17 mouse cellular contexts compared by ENCODE assay signal in the genomic region with DNA sequence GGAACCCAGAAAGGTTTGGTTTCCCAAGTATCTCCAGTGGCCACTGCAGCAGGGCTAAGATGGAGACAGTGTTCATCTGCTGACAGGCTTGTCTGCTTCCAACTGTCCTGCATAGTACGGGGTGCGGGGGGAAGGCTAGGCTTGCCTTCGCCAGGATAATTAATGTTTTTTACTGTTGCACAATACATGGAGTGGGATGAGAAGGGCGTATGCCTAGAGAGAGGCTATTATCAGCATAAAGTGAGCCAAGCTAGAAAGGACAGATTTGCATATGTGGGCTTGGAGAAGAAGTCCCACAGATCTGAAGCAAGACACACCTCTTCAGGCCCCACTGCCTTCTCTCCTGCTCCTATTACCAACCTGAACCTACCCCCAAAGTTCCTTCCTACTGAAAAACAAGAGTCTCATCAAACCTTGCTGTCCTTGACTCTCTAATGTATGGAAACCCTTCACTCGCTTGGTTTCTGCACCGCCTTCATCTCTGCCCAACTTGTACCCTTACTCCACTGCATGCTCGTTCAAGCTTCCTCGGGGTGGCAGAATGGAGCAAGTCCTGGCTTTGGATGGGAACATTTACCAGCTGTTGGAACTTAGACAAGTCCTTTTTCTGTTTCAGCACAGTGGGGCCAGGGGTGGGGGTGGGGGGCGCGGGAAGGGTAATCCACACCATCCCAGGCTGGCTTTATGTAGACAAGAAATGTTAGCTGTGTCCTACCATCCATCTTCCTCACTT. TPM values are rescaled to one million over a fixed set of nuclear protein-coding genes. Genes with fewer than 3 reads are reported as not detected.
DNase-seq lines count a peak whose midpoint lies in the region; ATAC-seq and TF ChIP-seq lines count a peak whose summit lies in the region.
"Had no signal": no experiment of that assay in that cellular context is flagged by ENCODE, and none has a peak within 500 bp of the region (broad histone marks: within the 10 kb centered on the region; RNA-seq: fewer than 3 reads in every experiment).

No protein-coding gene starts in this region.

- no peak for TF ChIP-seq POLR2A in heart, adult 2 months (IDR thresholded peaks at IDR 0.05; ENCODE audit: insufficient read depth, low read depth, low read length)

- TF ChIP-seq CTCF in heart, adult 2 months (IDR thresholded peaks at IDR 0.05) = peak; percentile 36
- peak; percentile 41 for TF ChIP-seq CTCF in lung, postnatal 0 days (IDR thresholded peaks at IDR 0.05)

- H3K4me3 ChIP-seq in heart, adult 2 months = no peak overlapping the region
- H3K4me3 ChIP-seq in heart, embryonic 10.5 days = no peak overlapping the region
- no peak overlapping the region for H3K4me3 ChIP-seq in limb, embryonic 15.5 days
- no peak overlapping the region for H3K4me3 ChIP-seq in limb, embryonic 10.5 days
- H3K4me3 ChIP-seq in lung, postnatal 0 days (ENCODE audit: low read depth, low read length) = no peak overlapping the region
- no peak overlapping the region for H3K4me3 ChIP-seq in neural tube, embryonic 15.5 days (replicated peaks)
- H3K4me3 ChIP-seq: embryonic facial prominence, embryonic 13.5 days; limb, embryonic 13.5 days; neural tube, embryonic 12.5 days had no signal

- 0 out of 2 replicates have a peak, but pooled peaks have one; percentile 4 for ATAC-seq in limb, embryonic 15.5 days (ENCODE audit: insufficient number of reproducible peaks, low FRiP score, low TSS enrichment, low read depth)
- peak; percentile 80 for ATAC-seq in lung, postnatal 0 days
- ATAC-seq in neural tube, embryonic 15.5 days (ENCODE audit: low FRiP score) = no peak

- 69% methylated on average over 10 of the region's 10 CpGs for WGBS in heart, adult 2 months
- WGBS in heart, embryonic 10.5 days = 85% methylated on average over 10 of the region's 10 CpGs
- 74% methylated on average over 10 of the region's 10 CpGs for WGBS in limb, embryonic 15.5 days
- WGBS in limb, embryonic 10.5 days = 84% methylated on average over 10 of the region's 10 CpGs
- WGBS in lung, postnatal 0 days = 68% methylated on average over 10 of the region's 10 CpGs
- WGBS in neural tube, embryonic 15.5 days = 76% methylated on average over 10 of the region's 10 CpGs

- 0 out of 2 replicates have a peak, but pooled peaks have one; percentile 21 for TF ChIP-seq EP300 in heart, adult 2 months (IDR thresholded peaks at IDR 0.05; ENCODE audit: insufficient read depth, low read depth, low read length)
- TF ChIP-seq EP300 in lung, postnatal 0 days (IDR thresholded peaks at IDR 0.05) = no peak

- DNase-seq in heart, adult 2 months = no peak
- no peak for DNase-seq in heart, embryonic 10.5 days (ENCODE audit: low spot score)
- DNase-seq in limb, embryonic 10.5 days (ENCODE audit: low spot score) = no peak
- peak; percentile 74 for DNase-seq in brain, adult 2 months (ENCODE audit: low read depth, low spot score)
- DNase-seq in lung, postnatal 0 days (ENCODE audit: low spot score) = peak; percentile 62
- no peak for DNase-seq in liver
- DNase-seq: cerebellum, adult 8-10 months; kidney, postnatal 25 days; right cerebral cortex, postnatal 4 days; thymus, postnatal 14 days had no signal

- H3K4me2 ChIP-seq in limb, embryonic 15.5 days = no peak overlapping the region
- no peak overlapping the region for H3K4me2 ChIP-seq in lung, postnatal 0 days (replicated peaks; ENCODE audit: low read depth, low read length)
- H3K4me2 ChIP-seq in neural tube, embryonic 15.5 days = no peak overlapping the region
- H3K4me2 ChIP-seq: embryonic facial prominence, embryonic 13.5 days; limb, embryonic 13.5 days; neural tube, embryonic 12.5 days had no signal

- peaks cover 3% of the 10 kb centered on the region; the same call in 1 of the 2 replicates for H3K4me1 ChIP-seq in heart, adult 2 months (ENCODE audit: control insufficient read depth, insufficient read depth, low read length)
- peaks cover 16% of the 10 kb centered on the region; the same call in 1 of the 2 replicates for H3K4me1 ChIP-seq in heart, embryonic 10.5 days
- no peaks in the 10 kb centered on the region for H3K4me1 ChIP-seq in limb, embryonic 15.5 days
- H3K4me1 ChIP-seq in limb, embryonic 10.5 days = no peaks in the 10 kb centered on the region
- H3K4me1 ChIP-seq in lung, postnatal 0 days (ENCODE audit: insufficient read depth, low read depth, low read length) = no peaks in the 10 kb centered on the region; the same call in 1 of the 2 replicates
- peaks cover 8% of the 10 kb centered on the region; the same call in 1 of the 2 replicates for H3K4me1 ChIP-seq in neural tube, embryonic 15.5 days
- H3K4me1 ChIP-seq: embryonic facial prominence, embryonic 13.5 days; limb, embryonic 13.5 days; neural tube, embryonic 12.5 days had no signal

- no peaks in the 10 kb centered on the region for H3K27me3 ChIP-seq in heart, adult 2 months (ENCODE audit: control insufficient read depth, insufficient read depth, low read length)
- peaks cover 6% of the 10 kb centered on the region; the same call in 1 of the 2 replicates for H3K27me3 ChIP-seq in heart, embryonic 10.5 days (ENCODE audit: insufficient read depth, poor library complexity, severe bottlenecking)
- H3K27me3 ChIP-seq in limb, embryonic 15.5 days = no peaks in the 10 kb centered on the region
- no peaks in the 10 kb centered on the region; the same call in 1 of the 2 replicates for H3K27me3 ChIP-seq in limb, embryonic 10.5 days (ENCODE audit: low read depth, poor library complexity, severe bottlenecking)
- H3K27me3 ChIP-seq in lung, postnatal 0 days (replicated peaks; ENCODE audit: insufficient read depth, low read length) = no peaks in the 10 kb centered on the region
- H3K27me3 ChIP-seq in neural tube, embryonic 15.5 days (replicated peaks) = no peaks in the 10 kb centered on the region
- H3K27me3 ChIP-seq: embryonic facial prominence, embryonic 13.5 days; limb, embryonic 13.5 days; neural tube, embryonic 12.5 days had no signal

- intact Hi-C loops in heart, adult 2 months (cut with DNase I) = loop anchor here (2.0 kb wide), 1 partner anchor 15 kb away; no protein-coding TSS in a partner anchor

- H3K36me3 ChIP-seq in heart, adult 2 months (ENCODE audit: control insufficient read depth, insufficient read depth, low read length) = peaks cover 8% of the 10 kb centered on the region
- peaks cover 45% of the 10 kb centered on the region for H3K36me3 ChIP-seq in heart, embryonic 10.5 days
- H3K36me3 ChIP-seq in limb, embryonic 15.5 days = no peaks in the 10 kb centered on the region
- H3K36me3 ChIP-seq in limb, embryonic 10.5 days = no peaks in the 10 kb centered on the region
- no peaks in the 10 kb centered on the region for H3K36me3 ChIP-seq in lung, postnatal 0 days (ENCODE audit: insufficient read depth, low read length)
- H3K36me3 ChIP-seq in neural tube, embryonic 15.5 days = no peaks in the 10 kb centered on the region
- H3K36me3 ChIP-seq: embryonic facial prominence, embryonic 13.5 days; limb, embryonic 13.5 days; neural tube, embryonic 12.5 days had no signal

- H3K27ac ChIP-seq in heart, adult 2 months = peak overlapping the region; percentile 23; the same call in 1 of the 2 replicates
- H3K27ac ChIP-seq in heart, embryonic 10.5 days = no peak overlapping the region
- H3K27ac ChIP-seq in limb, embryonic 15.5 days = peak overlapping the region; percentile 24; the same call in 1 of the 2 replicates
- no peak overlapping the region for H3K27ac ChIP-seq in limb, embryonic 10.5 days
- H3K27ac ChIP-seq in lung, postnatal 0 days (ENCODE audit: low read length) = no peak overlapping the region
- no peak overlapping the region for H3K27ac ChIP-seq in neural tube, embryonic 15.5 days (replicated peaks)
- H3K27ac ChIP-seq: embryonic facial prominence, embryonic 13.5 days; limb, embryonic 13.5 days; neural tube, embryonic 12.5 days had no signal

- H3K9me3 ChIP-seq in heart, embryonic 10.5 days = no peaks in the 10 kb centered on the region
- no peaks in the 10 kb centered on the region for H3K9me3 ChIP-seq in limb, embryonic 15.5 days
- H3K9me3 ChIP-seq in limb, embryonic 10.5 days (replicated peaks) = no peaks in the 10 kb centered on the region
- H3K9me3 ChIP-seq in lung, postnatal 0 days (ENCODE audit: low read length) = no peaks in the 10 kb centered on the region
- H3K9me3 ChIP-seq in neural tube, embryonic 15.5 days (replicated peaks) = no peaks in the 10 kb centered on the region
- H3K9me3 ChIP-seq: embryonic facial prominence, embryonic 13.5 days; limb, embryonic 13.5 days; neural tube, embryonic 12.5 days had no signal

- no peaks in the 10 kb centered on the region for H3K79me2 ChIP-seq in heart, adult 2 months (replicated peaks; ENCODE audit: control insufficient read depth, insufficient read depth, low read length)

- H3K9ac ChIP-seq in heart, adult 2 months (ENCODE audit: low read depth, low read length) = no peak overlapping the region
- H3K9ac ChIP-seq in limb, embryonic 15.5 days = no peak overlapping the region
- no peak overlapping the region for H3K9ac ChIP-seq in lung, postnatal 0 days (replicated peaks; ENCODE audit: low read depth)
- no peak overlapping the region for H3K9ac ChIP-seq in neural tube, embryonic 15.5 days (replicated peaks)
- H3K9ac ChIP-seq: embryonic facial prominence, embryonic 13.5 days; limb, embryonic 13.5 days; neural tube, embryonic 12.5 days had no signal

RNA-seq across cellular contexts. Expression of a gene that starts 16.2 kb away (rescaled TPM):
- total RNA-seq in heart, adult 2 months (2021) = 100 to 1,000 TPM; 462 to 588 TPM
- polyA plus RNA-seq in heart, adult 2 months (2012; rRNA removed) = 319 and 349 TPM in 2 replicates
- polyA plus RNA-seq in heart, embryonic 10.5 days (2016; fragmentation: Nextera tagmentation; extraction: Ambion mirVana) = 8.7 and 22.5 TPM in 2 replicates
- polyA plus RNA-seq in limb, embryonic 15.5 days (2015; fragmentation: Nextera tagmentation; extraction: Ambion mirVana) = 5.0 and 8.4 TPM in 2 replicates
- 0.62 and 3.2 TPM in 2 replicates for polyA plus RNA-seq in limb, embryonic 10.5 days (2016; fragmentation: Nextera tagmentation; extraction: Ambion mirVana)
- 15.3 and 17.0 TPM in 2 replicates for polyA plus RNA-seq in lung, postnatal 0 days (2015; fragmentation: Nextera tagmentation; extraction: Ambion mirVana)
- 57.9 and 63.1 TPM in 2 replicates for polyA plus RNA-seq in neural tube, embryonic 15.5 days (2015; fragmentation: Nextera tagmentation; extraction: Ambion mirVana)
- total RNA-seq: megakaryocyte-erythroid progenitor cell, adult 5-6 weeks had no signal

RNA-seq across cellular contexts. Expression of a gene that starts 20.2 kb away (rescaled TPM):
- 10 to 100 TPM; 10.9 to 13.5 TPM for total RNA-seq in heart, adult 2 months (2021)
- polyA plus RNA-seq in heart, adult 2 months (2012; rRNA removed) = 25.9 and 39.9 TPM in 2 replicates
- polyA plus RNA-seq in heart, embryonic 10.5 days (2016; fragmentation: Nextera tagmentation; extraction: Ambion mirVana) = 30.1 and 33.2 TPM in 2 replicates
- 51.4 and 62.7 TPM in 2 replicates for polyA plus RNA-seq in limb, embryonic 15.5 days (2015; fragmentation: Nextera tagmentation; extraction: Ambion mirVana)
- polyA plus RNA-seq in limb, embryonic 10.5 days (2016; fragmentation: Nextera tagmentation; extraction: Ambion mirVana) = 30.0 and 40.8 TPM in 2 replicates
- polyA plus RNA-seq in lung, postnatal 0 days (2015; fragmentation: Nextera tagmentation; extraction: Ambion mirVana) = 30.0 and 32.4 TPM in 2 replicates
- polyA plus RNA-seq in neural tube, embryonic 15.5 days (2015; fragmentation: Nextera tagmentation; extraction: Ambion mirVana) = 70.9 and 71.3 TPM in 2 replicates

RNA-seq across cellular contexts. Expression of a gene that starts 23.5 kb away (rescaled TPM):
- not detected for total RNA-seq in heart, adult 2 months (2021)
- 0.10 and 0.35 TPM in 2 replicates for polyA plus RNA-seq in heart, adult 2 months (2012; rRNA removed)
- 0.09 and 0.12 TPM in 2 replicates for polyA plus RNA-seq in heart, embryonic 10.5 days (2016; fragmentation: Nextera tagmentation; extraction: Ambion mirVana)
- polyA plus RNA-seq in limb, embryonic 15.5 days (2015; fragmentation: Nextera tagmentation; extraction: Ambion mirVana) = not detected in 2 replicates
- polyA plus RNA-seq in limb, embryonic 10.5 days (2016; fragmentation: Nextera tagmentation; extraction: Ambion mirVana) = not detected in 2 replicates
- 0.04 and 0.05 TPM in 2 replicates for polyA plus RNA-seq in lung, postnatal 0 days (2015; fragmentation: Nextera tagmentation; extraction: Ambion mirVana)
- 0.05 TPM in 1 of 2 replicates, not detected in the other for polyA plus RNA-seq in neural tube, embryonic 15.5 days (2015; fragmentation: Nextera tagmentation; extraction: Ambion mirVana)
- total RNA-seq: megakaryocyte-erythroid progenitor cell, adult 5-6 weeks had no signal
- polyA plus RNA-seq: embryonic facial prominence, embryonic 13.5 days; hindbrain, embryonic 11.5 days; limb, embryonic 13.5 days; neural tube, embryonic 12.5 days had no signal

RNA-seq across cellular contexts. Expression of a gene that starts 47.4 kb away (rescaled TPM):
- total RNA-seq in heart, adult 2 months (2021) = not detected
- polyA plus RNA-seq in heart, adult 2 months (2012; rRNA removed) = 0.04 and 0.06 TPM in 2 replicates
- polyA plus RNA-seq in heart, embryonic 10.5 days (2016; fragmentation: Nextera tagmentation; extraction: Ambion mirVana) = not detected in 2 replicates
- polyA plus RNA-seq in limb, embryonic 15.5 days (2015; fragmentation: Nextera tagmentation; extraction: Ambion mirVana) = 0.04 and 0.09 TPM in 2 replicates
- polyA plus RNA-seq in limb, embryonic 10.5 days (2016; fragmentation: Nextera tagmentation; extraction: Ambion mirVana) = 0.10 TPM in 1 of 2 replicates, not detected in the other
- not detected in 2 replicates for polyA plus RNA-seq in lung, postnatal 0 days (2015; fragmentation: Nextera tagmentation; extraction: Ambion mirVana)
- polyA plus RNA-seq in neural tube, embryonic 15.5 days (2015; fragmentation: Nextera tagmentation; extraction: Ambion mirVana) = 2.5 and 3.2 TPM in 2 replicates
- total RNA-seq: megakaryocyte-erythroid progenitor cell, adult 5-6 weeks had no signal
- polyA plus RNA-seq: embryonic facial prominence, embryonic 13.5 days had no signal

RNA-seq across cellular contexts. Expression of a gene that starts 59.3 kb away (rescaled TPM):
- under 1 TPM; 0.07 to 0.08 TPM for total RNA-seq in heart, adult 2 months (2021)
- polyA plus RNA-seq in heart, adult 2 months (2012; rRNA removed) = 0.26 and 0.27 TPM in 2 replicates
- polyA plus RNA-seq in heart, embryonic 10.5 days (2016; fragmentation: Nextera tagmentation; extraction: Ambion mirVana) = 0.09 TPM in 1 of 2 replicates, not detected in the other
- polyA plus RNA-seq in limb, embryonic 15.5 days (2015; fragmentation: Nextera tagmentation; extraction: Ambion mirVana) = 0.04 and 0.05 TPM in 2 replicates
- 0.05 TPM in 2 replicates for polyA plus RNA-seq in limb, embryonic 10.5 days (2016; fragmentation: Nextera tagmentation; extraction: Ambion mirVana)
- polyA plus RNA-seq in lung, postnatal 0 days (2015; fragmentation: Nextera tagmentation; extraction: Ambion mirVana) = 0.04 TPM in 2 replicates
- polyA plus RNA-seq in neural tube, embryonic 15.5 days (2015; fragmentation: Nextera tagmentation; extraction: Ambion mirVana) = 2.3 and 2.5 TPM in 2 replicates

Comparison
In these comparisons a context has a peak if more than half of its experiments do, and no peak if none do; other contexts are left out.
1. H3K27ac ChIP-seq: peak in heart, adult 2 months (single experiment) and limb, embryonic 15.5 days (single experiment); none in heart, embryonic 10.5 days (single experiment), limb, embryonic 10.5 days (single experiment), lung, postnatal 0 days (single experiment) and neural tube, embryonic 15.5 days (single experiment).
2. DNase-seq: peak in brain, adult 2 months (single experiment) and lung, postnatal 0 days (single experiment); none in heart, adult 2 months (0 of 2), heart, embryonic 10.5 days (single experiment), limb, embryonic 10.5 days (single experiment) and liver (single experiment).